Mouse (Mus musculus) layer of hippocampus, adult 2 months (tissue): ENCODE data around the gene Ecpas. TPM values are rescaled to one million over a fixed set of nuclear protein-coding genes. Genes with fewer than 3 reads are reported as not detected.

Experiments used
- DNase-seq, 2 experiments: peaks; one replicate each; pipeline ENCODE4 v3.0.0; 2022; ENCODE audit warnings: low spot score in 2 of 2
- H3K27ac ChIP-seq: fragments of 200-600 bp; 2 replicates; pipeline ENCODE4 v1.8.1; 2022
- H3K4me3 ChIP-seq: fragments of 200-600 bp; 2 replicates; pipeline ENCODE4 v1.8.1; 2022; ENCODE audit warnings: mild to moderate bottlenecking
- CTCF ChIP-seq: fragments of 200-600 bp; conservative IDR thresholded peaks from 2 replicates; pipeline ENCODE4 v1.8.1; 2022; ENCODE audit warnings: antibody characterized with exemption, mild to moderate bottlenecking, moderate library complexity
- total RNA-seq, 2 experiments: library from RNA; stranded (reverse); gene quantifications; 2 replicates each; pipeline ENCODE4 v1.2.3; 2021

The Ecpas gene
- total RNA-seq, 2 experiments from 2014 or later = 117 to 120 TPM

GRCm38 (mm10) chr4:58763417-58763816, 149.1 kb downstream of the Ecpas start:
- no peak for DNase-seq
- no peak overlapping the region for H3K4me3 ChIP-seq
- TF ChIP-seq CTCF = no peak
- H3K27ac ChIP-seq = no peak overlapping the region

- Histone ChIP-seq H3K4me3 (peak overlapping the region; percentile 21), H3K27ac (0 out of 2 replicates have a peak overlapping the region, but pooled peaks have one; percentile 20)
- DNase-seq = peak in 1 of 2 experiments; percentile 20
- TF ChIP-seq CTCF = peak; percentile 87
Observed at GRCm38 (mm10) chr4:58749510-58749909, 163.0 kb downstream of the Ecpas start.

GRCm38 (mm10) chr4:58749101-58749500, 163.4 kb downstream of the Ecpas start:
- no peak for DNase-seq
- Histone ChIP-seq H3K27ac (0 out of 2 replicates have a peak overlapping the region, but pooled peaks have one; percentile 20), H3K4me3 (peak overlapping the region; percentile 21)
- no peak for TF ChIP-seq CTCF

Other genes with a start within 250 kb of the Ecpas start
- gene Olfr267, start 125.0 kb downstream of the Ecpas start, total RNA-seq = under 1 TPM in 1 of 2 experiments, not detected in 1; 0.20 TPM
- gene Zkscan16, start 30.9 kb upstream of the Ecpas start, total RNA-seq = 10 to 100 TPM; 51.3 to 53.1 TPM
- gene Ptgr1, start 74.4 kb upstream of the Ecpas start, total RNA-seq = 1 to 10 TPM; 3.2 to 3.3 TPM
- gene Dnajc25, start 82.3 kb upstream of the Ecpas start, total RNA-seq = 1 to 10 TPM; 5.5 to 6.1 TPM
- 1 to 10 TPM in 1 of 2 experiments, not detected in 1; 2.5 TPM for gene Gm20503, start 90.5 kb upstream of the Ecpas start, total RNA-seq
- 10 to 100 TPM; 91.0 to 93.5 TPM for gene Gng10, start 122.3 kb upstream of the Ecpas start, total RNA-seq
- not detected for gene AI481877, start 226.2 kb upstream of the Ecpas start, total RNA-seq